Mouse (Mus musculus): Measurements from ENCODE around the gene Aldh1l1.

GRCm38 (mm10) chr6:90512416-90512815 lies 26.2 kb downstream of the Aldh1l1 start:
- TF ChIP-seq TCF12 (IDR thresholded peaks at IDR 0.05; ENCODE audit: low read depth, low read length) (no peak), POLR2A (IDR thresholded peaks at IDR 0.05; ENCODE audit: low read depth, low read length) (no peak), RCOR1 (conservative IDR thresholded peaks at IDR 0.05; ENCODE audit: low read depth, low read length) (no peak), CTCF (conservative IDR thresholded peaks at IDR 0.05 in 1 of 2, IDR thresholded peaks at IDR 0.05 in 1 of 2; ENCODE audit: low read depth in 2 of 2, low read length in 2 of 2) (no peak), SMC3 (IDR thresholded peaks at IDR 0.05; ENCODE audit: low read depth, low read length) (no peak), NRF1 (IDR thresholded peaks at IDR 0.05; ENCODE audit: low read depth, low read length) (no peak), EP300 (IDR thresholded peaks at IDR 0.05; ENCODE audit: low read length) (no peak), ZMIZ1 (IDR thresholded peaks at IDR 0.05; ENCODE audit: low read depth, low read length) (no peak), CHD1 (IDR thresholded peaks at IDR 0.05; ENCODE audit: low read depth, low read length) (no peak)

All from CH12.LX (cell line).